Mouse (Mus musculus) limb, embryonic 10.5 days (tissue): Measurements from ENCODE around the gene Ugt1a1. TPM values are rescaled to one million over a fixed set of nuclear protein-coding genes. Genes with fewer than 3 reads are reported as not detected.

Source experiments
- DNase-seq: peaks from one replicate; pipeline ENCODE4 v3.0.0-alpha.2; 2017; ENCODE audit warnings: low spot score
- H3K27ac ChIP-seq: fragments of 300-500 bp; sonication (generic); 2 replicates; pipeline ENCODE4 v1.5.1; 2016; ENCODE audit warnings: mild to moderate bottlenecking
- H3K27me3 ChIP-seq: fragments of 300-500 bp; sonication (generic); 2 replicates; pipeline ENCODE4 v1.6.1; 2016; ENCODE audit warnings: low read depth, mild to moderate bottlenecking; ENCODE audit not compliant: poor library complexity, severe bottlenecking
- H3K36me3 ChIP-seq: fragments of 300-500 bp; sonication (generic); 2 replicates; pipeline ENCODE4 v1.6.1; 2016; ENCODE audit warnings: mild to moderate bottlenecking, moderate library complexity
- H3K4me1 ChIP-seq: fragments of 300-500 bp; sonication (generic); 2 replicates; pipeline ENCODE4 v1.6.1; 2016
- H3K4me3 ChIP-seq: fragments of 300-500 bp; sonication (generic); 2 replicates; pipeline ENCODE4 v1.5.1; 2016; ENCODE audit warnings: mild to moderate bottlenecking, moderate library complexity
- H3K9me3 ChIP-seq: fragments of 300-500 bp; sonication (generic); replicated peaks from 2 replicates; pipeline ENCODE4 v1.6.1; 2016; ENCODE audit warnings: mild to moderate bottlenecking
- WGBS: fragments of 180-500 bp; shearing (Covaris S2); methylation state at CpG from one replicate; pipeline ENCODE4 v1.1.7; 2016; 5-methylcytosine and 5-hydroxymethylcytosine counted together
- polyA plus RNA-seq: library from polyadenylated mRNA; unstranded; fragments of >200 nt; fragmentation: Nextera tagmentation; extraction: Ambion mirVana; gene quantifications from 2 replicates; pipeline ENCODE4 v1.2.1, GENCODE M21; 2016

The Ugt1a1 gene
- polyA plus RNA-seq, 1 experiment from 2014 or later, result not detected

- 78% methylated on average over 6 of the region's 6 CpGs for WGBS
- H3K27me3 ChIP-seq, result no peaks in the 10 kb centered on the region
- no peak overlapping the region for H3K27ac ChIP-seq
Measured at GRCm38 (mm10) chr1:88245881-88246280, 34.1 kb downstream of the Ugt1a1 start.

GRCm38 (mm10) chr1:88246386-88246785 lies 34.6 kb downstream of the Ugt1a1 start:
- Histone ChIP-seq H3K4me1 (no peaks in the 10 kb centered on the region), H3K9me3 (peaks cover 81% of the 10 kb centered on the region), H3K27ac (no peak overlapping the region), H3K36me3 (no peaks in the 10 kb centered on the region), H3K4me3 (no peak overlapping the region), H3K27me3 (no peaks in the 10 kb centered on the region)
- 55% methylated on average over 6 of the region's 6 CpGs for WGBS
- no peak for DNase-seq

More at GRCm38 (mm10) chr1:88245881-88246280, 34.1 kb downstream of the Ugt1a1 start:
- Histone ChIP-seq H3K9me3 (peaks cover 82% of the 10 kb centered on the region), H3K4me3 (no peak overlapping the region), H3K36me3 (no peaks in the 10 kb centered on the region), H3K4me1 (no peaks in the 10 kb centered on the region)
- no peak for DNase-seq

GRCm38 (mm10) chr1:88247660-88248059 lies 35.9 kb downstream of the Ugt1a1 start:
- H3K4me3 ChIP-seq, result no peak overlapping the region
- no peaks in the 10 kb centered on the region for H3K27me3 ChIP-seq
- 44% methylated on average over 2 of the region's 2 CpGs for WGBS
- H3K9me3 ChIP-seq, result peaks cover 78% of the 10 kb centered on the region
- no peak overlapping the region for H3K27ac ChIP-seq
- no peak for DNase-seq
- no peaks in the 10 kb centered on the region for H3K36me3 ChIP-seq
- H3K4me1 ChIP-seq, result no peaks in the 10 kb centered on the region

- H3K27me3 ChIP-seq, result no peaks in the 10 kb centered on the region
- no peaks in the 10 kb centered on the region for H3K36me3 ChIP-seq
- no peaks in the 10 kb centered on the region for H3K4me1 ChIP-seq
- DNase-seq, result no peak
- no peak overlapping the region for H3K27ac ChIP-seq
- peaks cover 81% of the 10 kb centered on the region for H3K9me3 ChIP-seq
- whole genome bisulfite sequencing, result 76% methylated on average over 4 of the region's 4 CpGs
- no peak overlapping the region for H3K4me3 ChIP-seq
Measured at GRCm38 (mm10) chr1:88248658-88249057, 36.9 kb downstream of the Ugt1a1 start.

GRCm38 (mm10) chr1:88249596-88249995 lies 37.8 kb downstream of the Ugt1a1 start:
- WGBS, result 83% methylated on average over 7 of the region's 7 CpGs
- no peak for DNase-seq
- Histone ChIP-seq H3K9me3 (peaks cover 81% of the 10 kb centered on the region), H3K4me3 (no peak overlapping the region), H3K36me3 (no peaks in the 10 kb centered on the region), H3K4me1 (no peaks in the 10 kb centered on the region), H3K27me3 (no peaks in the 10 kb centered on the region), H3K27ac (no peak overlapping the region)

- no peaks in the 10 kb centered on the region for H3K36me3 ChIP-seq
- H3K9me3 ChIP-seq, result peaks cover 81% of the 10 kb centered on the region
- no peak overlapping the region for H3K4me3 ChIP-seq
- WGBS, result 84% methylated on average over 5 of the region's 5 CpGs
- H3K27me3 ChIP-seq, result no peaks in the 10 kb centered on the region
- no peaks in the 10 kb centered on the region for H3K4me1 ChIP-seq
- H3K27ac ChIP-seq, result no peak overlapping the region
- no peak for DNase-seq
Measured at GRCm38 (mm10) chr1:88250023-88250422, 38.3 kb downstream of the Ugt1a1 start.

GRCm38 (mm10) chr1:88253106-88253505 lies 41.3 kb downstream of the Ugt1a1 start:
- no peak overlapping the region for H3K27ac ChIP-seq
- 74% methylated on average over 8 of the region's 8 CpGs for WGBS
- no peaks in the 10 kb centered on the region for H3K27me3 ChIP-seq
- no peak for DNase-seq
- H3K4me3 ChIP-seq, result no peak overlapping the region
- H3K36me3 ChIP-seq, result no peaks in the 10 kb centered on the region
- H3K4me1 ChIP-seq, result no peaks in the 10 kb centered on the region
- H3K9me3 ChIP-seq, result peaks cover 88% of the 10 kb centered on the region

- Histone ChIP-seq H3K4me1 (no peaks in the 10 kb centered on the region), H3K4me3 (no peak overlapping the region), H3K36me3 (no peaks in the 10 kb centered on the region), H3K27ac (no peak overlapping the region), H3K27me3 (no peaks in the 10 kb centered on the region), H3K9me3 (peaks cover 88% of the 10 kb centered on the region)
- DNase-seq, result no peak
- 78% methylated on average over 6 of the region's 6 CpGs for WGBS
Measured at GRCm38 (mm10) chr1:88253540-88253939, 41.8 kb downstream of the Ugt1a1 start.

GRCm38 (mm10) chr1:88254793-88255465 lies 43.2 kb downstream of the Ugt1a1 start:
- no peak for DNase-seq
- H3K4me3 ChIP-seq, result no peak overlapping the region
- peaks cover 6% of the 10 kb centered on the region for H3K36me3 ChIP-seq
- no peak overlapping the region for H3K27ac ChIP-seq
- 91% methylated on average over 12 of the region's 12 CpGs for WGBS
- H3K27me3 ChIP-seq, result no peaks in the 10 kb centered on the region
- H3K4me1 ChIP-seq, result no peaks in the 10 kb centered on the region
- H3K9me3 ChIP-seq, result peaks cover 83% of the 10 kb centered on the region

GRCm38 (mm10) chr1:88255466-88255857 lies 43.7 kb downstream of the Ugt1a1 start:
- no peaks in the 10 kb centered on the region for H3K27me3 ChIP-seq
- peaks cover 79% of the 10 kb centered on the region for H3K9me3 ChIP-seq
- WGBS, result 54% methylated on average over 2 of the region's 2 CpGs
- no peaks in the 10 kb centered on the region for H3K4me1 ChIP-seq
- DNase-seq, result no peak
- H3K36me3 ChIP-seq, result peaks cover 11% of the 10 kb centered on the region
- no peak overlapping the region for H3K27ac ChIP-seq
- no peak overlapping the region for H3K4me3 ChIP-seq

GRCm38 (mm10) chr1:88255989-88256754 lies 44.4 kb downstream of the Ugt1a1 start:
- H3K27ac ChIP-seq, result no peak overlapping the region
- H3K36me3 ChIP-seq, result peaks cover 18% of the 10 kb centered on the region
- no peak overlapping the region for H3K4me3 ChIP-seq
- peaks cover 80% of the 10 kb centered on the region for H3K9me3 ChIP-seq
- DNase-seq, result no peak
- H3K27me3 ChIP-seq, result no peaks in the 10 kb centered on the region
- 82% methylated on average over 13 of the region's 13 CpGs for WGBS
- no peaks in the 10 kb centered on the region for H3K4me1 ChIP-seq

GRCm38 (mm10) chr1:88256886-88257663 lies 45.3 kb downstream of the Ugt1a1 start:
- H3K4me1 ChIP-seq, result no peaks in the 10 kb centered on the region
- no peak for DNase-seq
- H3K27me3 ChIP-seq, result no peaks in the 10 kb centered on the region
- H3K27ac ChIP-seq, result no peak overlapping the region
- WGBS, result 81% methylated on average over 10 of the region's 10 CpGs
- peaks cover 27% of the 10 kb centered on the region for H3K36me3 ChIP-seq
- H3K4me3 ChIP-seq, result no peak overlapping the region
- peaks cover 80% of the 10 kb centered on the region for H3K9me3 ChIP-seq

GRCm38 (mm10) chr1:88257681-88258080 lies 45.9 kb downstream of the Ugt1a1 start:
- no peak for DNase-seq
- H3K4me1 ChIP-seq, result no peaks in the 10 kb centered on the region
- WGBS, result 82% methylated on average over 6 of the region's 6 CpGs
- no peak overlapping the region for H3K4me3 ChIP-seq
- peaks cover 33% of the 10 kb centered on the region for H3K36me3 ChIP-seq
- H3K27me3 ChIP-seq, result no peaks in the 10 kb centered on the region
- peaks cover 74% of the 10 kb centered on the region for H3K9me3 ChIP-seq
- H3K27ac ChIP-seq, result no peak overlapping the region
